Mouse (Mus musculus) B cell, adult 2 months (primary cell): Measurements from ENCODE around the gene Gemin6.
"Not testable (repeated sequence)": the region's sequence is repeated elsewhere in the genome, so short reads cannot be mapped to it uniquely, and the experiment has no call there.

Source experiments
- DNase-seq, 2 experiments: peaks; one replicate each; pipeline ENCODE4 v3.0.0; 2022

The Gemin6 gene

GRCm38 (mm10) chr17:80224326-80225116, at the start of gene Gemin6:
TSS of gene Gemin6 (plus strand) at chr17:80224441.
- peak; percentile 82 for DNase-seq

- peak; percentile 33 to 44 for DNase-seq
Measured at GRCm38 (mm10) chr17:80174699-80175385, 49.4 kb upstream of the Gemin6 start.

GRCm38 (mm10) chr17:80175386-80175739, 48.9 kb upstream of the Gemin6 start:
- peak; percentile 28 to 31 for DNase-seq

GRCm38 (mm10) chr17:80175966-80176365, 48.3 kb upstream of the Gemin6 start:
- no peak for DNase-seq

GRCm38 (mm10) chr17:80178846-80179245, 45.4 kb upstream of the Gemin6 start:
- not testable (repeated sequence) for DNase-seq

- peak; percentile 81 to 82 for DNase-seq
Measured at GRCm38 (mm10) chr17:80179959-80180358, 44.3 kb upstream of the Gemin6 start.

- DNase-seq, result no peak
Measured at GRCm38 (mm10) chr17:80180468-80180867, 43.8 kb upstream of the Gemin6 start.

GRCm38 (mm10) chr17:80183615-80184014, 40.6 kb upstream of the Gemin6 start:
- no peak for DNase-seq

GRCm38 (mm10) chr17:80193075-80193474, 31.2 kb upstream of the Gemin6 start:
- DNase-seq, result no peak

- DNase-seq, result no peak
Measured at GRCm38 (mm10) chr17:80199160-80199778, 25.0 kb upstream of the Gemin6 start.

GRCm38 (mm10) chr17:80205657-80206056, 18.6 kb upstream of the Gemin6 start:
- peak; percentile 10 to 12 for DNase-seq

GRCm38 (mm10) chr17:80206301-80206670, 18.0 kb upstream of the Gemin6 start:
- peak; percentile 54 to 62 for DNase-seq

- DNase-seq, result peak; percentile 99
Measured at GRCm38 (mm10) chr17:80206671-80207581, 17.3 kb upstream of the Gemin6 start, which contains the start of the genes Srsf7 and Ttc39d. TSS of gene Srsf7 (minus strand) at chr17:80207307. TSS of gene Ttc39d (plus strand) at chr17:80207460.

GRCm38 (mm10) chr17:80213998-80214397, 10.2 kb upstream of the Gemin6 start:
- DNase-seq, result not testable (repeated sequence)

GRCm38 (mm10) chr17:80220131-80220530, 4.1 kb upstream of the Gemin6 start:
- no peak for DNase-seq

- no peak for DNase-seq
Measured at GRCm38 (mm10) chr17:80221202-80221601, 3.0 kb upstream of the Gemin6 start.

GRCm38 (mm10) chr17:80221890-80222628, 2.2 kb upstream of the Gemin6 start:
- DNase-seq, result peak; percentile 51 to 56

GRCm38 (mm10) chr17:80223829-80224228, 412 bp upstream of the Gemin6 start:
- no peak for DNase-seq

- DNase-seq, result not testable (repeated sequence)
Measured at GRCm38 (mm10) chr17:80225142-80225541, 901 bp downstream of the Gemin6 start.

GRCm38 (mm10) chr17:80229396-80229795, 5.2 kb downstream of the Gemin6 start:
- no peak for DNase-seq

GRCm38 (mm10) chr17:80233844-80234243, 9.6 kb downstream of the Gemin6 start:
- no peak for DNase-seq

GRCm38 (mm10) chr17:80234376-80234775, 10.1 kb downstream of the Gemin6 start:
- DNase-seq, result no peak
